Mouse (Mus musculus) CH12.LX (cell line): ENCODE measurements around the gene Diaph2. TPM values are rescaled to one million over a fixed set of nuclear protein-coding genes. Genes with fewer than 3 reads are reported as not detected.

Source experiments
- DNase-seq: peaks from one replicate; pipeline ENCODE4 v3.0.0-alpha.2; 2013; ENCODE audit errors: extremely low read depth
- H3K27ac ChIP-seq: 2 replicates; pipeline ENCODE4 v1.5.1; 2012; ENCODE audit warnings: low read depth, mild to moderate bottlenecking, control low read depth, moderate library complexity; ENCODE audit not compliant: insufficient read depth
- H3K27me3 ChIP-seq: replicated peaks from 2 replicates; pipeline ENCODE3; 2012; ENCODE audit warnings: inconsistent platforms
- H3K36me3 ChIP-seq, 2 experiments: replicated peaks in 1 of 2; 2 replicates each; pipeline versions ENCODE3 to v1.6.1; 2012; ENCODE audit warnings: inconsistent platforms in 1 of 2, low read length in 1 of 2, mild to moderate bottlenecking in 1 of 2, mixed read lengths in 1 of 2, moderate library complexity in 1 of 2; ENCODE audit not compliant: control insufficient read depth in 1 of 2, insufficient read depth in 1 of 2
- H3K4me1 ChIP-seq, 2 experiments: 2 replicates each; pipeline ENCODE4 v1.6.1; 2012; ENCODE audit warnings: inconsistent platforms in 1 of 2, moderate library complexity in 1 of 2; ENCODE audit not compliant: insufficient read depth in 2 of 2, control insufficient read depth in 1 of 2
- H3K4me2 ChIP-seq: 2 replicates; pipeline ENCODE4 v1.6.1; 2012; ENCODE audit warnings: low read depth, mild to moderate bottlenecking, control low read depth; ENCODE audit not compliant: poor library complexity, insufficient read depth, severe bottlenecking
- H3K4me3 ChIP-seq, 3 experiments: fragments of 150-350 bp in 1 of 3; sonication (generic) in 1 of 3; replicated peaks in 1 of 3; 2 replicates each; pipeline versions ENCODE3 to v1.5.1; 2011 to 2012; ENCODE audit warnings: low read depth in 2 of 3, low read length in 2 of 3, mild to moderate bottlenecking in 2 of 3, moderate library complexity in 2 of 3, control low read depth in 1 of 3, improper control_type of control experiment in 1 of 3, inconsistent platforms in 1 of 3, mixed read lengths in 1 of 3; ENCODE audit not compliant: poor library complexity in 1 of 3
- H3K79me2 ChIP-seq: replicated peaks from 2 replicates; pipeline ENCODE4 v1.6.1; 2012; ENCODE audit warnings: mild to moderate bottlenecking, moderate library complexity; ENCODE audit not compliant: control insufficient read depth, poor library complexity, insufficient read depth, severe bottlenecking; ENCODE audit errors: extremely low read depth
- H3K9ac ChIP-seq: 2 replicates; pipeline ENCODE4 v1.6.1; 2012; ENCODE audit warnings: low read depth, mild to moderate bottlenecking, control low read depth, moderate library complexity; ENCODE audit not compliant: insufficient read depth
- H3K9me3 ChIP-seq: replicated peaks from 2 replicates; pipeline ENCODE3; 2012; ENCODE audit warnings: low read length, inconsistent platforms, mixed read lengths
- BHLHE40 ChIP-seq: IDR thresholded peaks from 2 replicates; pipeline ENCODE4 v1.6.1; 2011; ENCODE audit warnings: mild to moderate bottlenecking, low read depth, low read length, improper control_type of control experiment
- CHD1 ChIP-seq: IDR thresholded peaks from 2 replicates; pipeline ENCODE4 v1.6.1; 2012; ENCODE audit warnings: low read depth, low read length, improper control_type of control experiment, inconsistent platforms
- CHD2 ChIP-seq: IDR thresholded peaks from 2 replicates; pipeline ENCODE4 v1.6.1; 2011; ENCODE audit warnings: low read length, improper control_type of control experiment
- CTCF ChIP-seq, 2 experiments: IDR thresholded peaks in 1 of 2; conservative IDR thresholded peaks in 1 of 2; 2 replicates each; pipeline ENCODE4 v1.5.1; 2011 to 2012; ENCODE audit warnings: low read depth in 2 of 2, low read length in 2 of 2, improper control_type of control experiment in 1 of 2, inconsistent platforms in 1 of 2, mild to moderate bottlenecking in 1 of 2, moderate library complexity in 1 of 2
- E2F4 ChIP-seq: IDR thresholded peaks from 2 replicates; pipeline ENCODE4 v1.6.1; 2011; ENCODE audit warnings: low read depth, low read length, improper control_type of control experiment; ENCODE audit not compliant: insufficient replicate concordance
- ETS1 ChIP-seq: conservative IDR thresholded peaks from 2 replicates; pipeline ENCODE4 v1.6.1; 2012; ENCODE audit warnings: low read depth, mild to moderate bottlenecking, inconsistent platforms, low read length, improper control_type of control experiment, moderate library complexity
- GABPA ChIP-seq: IDR thresholded peaks from 2 replicates; pipeline ENCODE4 v1.6.1; 2012; ENCODE audit warnings: low read depth, low read length, improper control_type of control experiment, inconsistent platforms; ENCODE audit not compliant: insufficient replicate concordance
- HCFC1 ChIP-seq: IDR thresholded peaks from 2 replicates; pipeline ENCODE4 v1.6.1; 2012; ENCODE audit warnings: low read depth, mild to moderate bottlenecking, inconsistent platforms, low read length, improper control_type of control experiment
- JUN ChIP-seq: IDR thresholded peaks from 2 replicates; pipeline ENCODE4 v1.6.1; 2011; ENCODE audit warnings: low read depth, mild to moderate bottlenecking, low read length, improper control_type of control experiment, moderate library complexity; ENCODE audit not compliant: insufficient read depth
- JUND ChIP-seq: conservative IDR thresholded peaks from 2 replicates; pipeline ENCODE4 v1.6.1; 2011; ENCODE audit warnings: low read depth, low read length, improper control_type of control experiment
- KAT2A ChIP-seq: IDR thresholded peaks from 2 replicates; pipeline ENCODE4 v1.6.1; 2012; ENCODE audit warnings: low read length, improper control_type of control experiment, inconsistent platforms; ENCODE audit not compliant: insufficient replicate concordance
- MAZ ChIP-seq: IDR thresholded peaks from 2 replicates; pipeline ENCODE4 v1.6.1; 2012; ENCODE audit warnings: low read depth, mild to moderate bottlenecking, inconsistent platforms, low read length, improper control_type of control experiment, moderate library complexity
- MEF2A ChIP-seq: IDR thresholded peaks from 2 replicates; pipeline ENCODE4 v1.6.1; 2014; ENCODE audit warnings: low read depth, mild to moderate bottlenecking, inconsistent platforms, low read length, improper control_type of control experiment, borderline replicate concordance
- MXI1 ChIP-seq: IDR thresholded peaks from 2 replicates; pipeline ENCODE4 v1.6.1; 2011; ENCODE audit warnings: mild to moderate bottlenecking, low read depth, low read length, improper control_type of control experiment
- MYC ChIP-seq: IDR thresholded peaks from 2 replicates; pipeline ENCODE4 v1.6.1; 2011; ENCODE audit warnings: low read depth, mild to moderate bottlenecking, improper control_type of control experiment, low read length
- NRF1 ChIP-seq: IDR thresholded peaks from 2 replicates; pipeline ENCODE4 v1.6.1; 2014; ENCODE audit warnings: low read depth, mild to moderate bottlenecking, inconsistent platforms, low read length, improper control_type of control experiment, moderate library complexity
- POLR2A ChIP-seq: IDR thresholded peaks from 2 replicates; pipeline ENCODE4 v1.6.1; 2011; ENCODE audit warnings: low read depth, mild to moderate bottlenecking, improper control_type of control experiment, low read length
- POLR2AphosphoS2 ChIP-seq: IDR thresholded peaks from 2 replicates; pipeline ENCODE4 v1.6.1; 2011; ENCODE audit warnings: low read depth, low read length, improper control_type of control experiment
- SIN3A ChIP-seq: IDR thresholded peaks from 2 replicates; pipeline ENCODE4 v1.6.1; 2012; ENCODE audit warnings: low read length, improper control_type of control experiment, inconsistent platforms
- TBP ChIP-seq: conservative IDR thresholded peaks from 2 replicates; pipeline ENCODE4 v1.6.1; 2011; ENCODE audit warnings: low read depth, low read length, improper control_type of control experiment
- TCF12 ChIP-seq: IDR thresholded peaks from 2 replicates; pipeline ENCODE4 v1.6.1; 2014; ENCODE audit warnings: low read depth, mild to moderate bottlenecking, inconsistent platforms, low read length, improper control_type of control experiment
- UBTF ChIP-seq: IDR thresholded peaks from 2 replicates; pipeline ENCODE4 v1.6.1; 2012; ENCODE audit warnings: low read depth, mild to moderate bottlenecking, inconsistent platforms, low read length, improper control_type of control experiment, moderate library complexity
- USF1 ChIP-seq: IDR thresholded peaks from 2 replicates; pipeline ENCODE4 v1.6.1; 2014; ENCODE audit warnings: low read depth, mild to moderate bottlenecking, inconsistent platforms, low read length, improper control_type of control experiment
- USF2 ChIP-seq: conservative IDR thresholded peaks from 2 replicates; pipeline ENCODE4 v1.6.1; 2011; ENCODE audit warnings: low read depth, low read length, improper control_type of control experiment
- ZC3H11A ChIP-seq: IDR thresholded peaks from 2 replicates; pipeline ENCODE4 v1.6.1; 2012; ENCODE audit warnings: low read depth, mild to moderate bottlenecking, inconsistent platforms, low read length, improper control_type of control experiment
- ZKSCAN1 ChIP-seq: IDR thresholded peaks from 2 replicates; pipeline ENCODE4 v1.6.1; 2012; ENCODE audit warnings: low read depth, inconsistent platforms, low read length, improper control_type of control experiment, borderline replicate concordance
- ZNF384 ChIP-seq: IDR thresholded peaks from 2 replicates; pipeline ENCODE4 v1.6.1; 2012; ENCODE audit warnings: low read depth, low read length, improper control_type of control experiment, inconsistent platforms
- dilution Hi-C: fragments of 300-500 bp; cut with MboI; formaldehyde crosslinking; loops from 2 replicates; pipeline ENCODE4 v1.14.3; 2020; ENCODE audit warnings: low sequenced_read_pairs; ENCODE audit not compliant: extremely low pct_unique_long_range_greater_than_20kb, extremely low pct_ligation_motif_present
- in situ Hi-C: fragments of 300-500 bp; cut with MboI; formaldehyde crosslinking; loops from 3 replicates; pipeline ENCODE4 v1.14.3; 2019; ENCODE audit warnings: low sequenced_read_pairs, low pct_ligation_motif_present, low pct_unique_long_range_greater_than_20kb, mixed read lengths
- polyA plus RNA-seq: library from polyadenylated mRNA; unstranded; fragments of >175 nt; gene quantifications from 2 replicates; pipeline ENCODE4 v1.2.1, GENCODE M21; 2012; ENCODE audit warnings: low read depth; ENCODE audit not compliant: insufficient read length
- total RNA-seq, 2 experiments: library from RNA; depleted of rRNA; stranded (reverse); fragments of 300-350 nt in 1 of 2; fragments of >200 nt in 1 of 2; gene quantifications; 2 replicates each; pipeline ENCODE4 v1.2.3; 2012 to 2014

Gene Diaph2
- total and polyA plus RNA-seq, 3 experiments = not detected

DNA sequence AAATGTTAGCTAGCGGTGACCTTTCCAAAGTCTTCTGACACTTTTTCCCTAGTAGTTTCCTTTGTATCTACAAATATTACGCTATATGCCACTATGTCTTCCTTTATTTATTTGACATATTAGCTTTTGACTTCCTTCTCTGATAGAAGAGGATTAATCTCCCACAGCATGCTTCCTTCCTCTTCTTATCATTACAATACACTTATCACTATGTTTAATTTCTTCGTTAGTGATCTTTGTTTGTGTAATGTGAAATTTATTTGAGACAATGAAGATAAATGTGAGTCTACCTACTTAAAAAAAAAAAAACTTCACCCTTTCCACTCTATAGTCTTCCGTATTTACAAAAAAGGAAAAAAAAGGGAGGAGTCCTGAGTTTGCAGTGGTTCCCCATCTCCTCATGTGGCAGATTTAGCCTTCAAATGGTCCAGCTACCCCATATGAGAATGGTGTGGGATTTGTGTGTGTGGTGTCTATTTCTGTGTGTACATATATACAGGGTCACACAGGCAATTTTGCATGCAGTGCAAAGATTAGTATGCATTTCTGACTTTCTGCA, 27.9 kb downstream of the Diaph2 start:
- dilution Hi-C loops = no loop called here
- DNase-seq = no peak
- Histone ChIP-seq H3K27ac (no peak overlapping the region), H3K4me1 (no peaks in the 10 kb centered on the region), H3K4me2 (no peak overlapping the region), H3K79me2 (no peaks in the 10 kb centered on the region), H3K27me3 (no peaks in the 10 kb centered on the region), H3K4me3 (no peak overlapping the region), H3K9ac (no peak overlapping the region), H3K9me3 (no peaks in the 10 kb centered on the region), H3K36me3 (no peaks in the 10 kb centered on the region)
- in situ Hi-C loops = no loop called here
- no peak for TF ChIP-seq MAZ
- no peak for TF ChIP-seq NRF1
- no peak for TF ChIP-seq JUND
- TF ChIP-seq POLR2AphosphoS2 = no peak
- TF ChIP-seq ZKSCAN1 = no peak
- TF ChIP-seq CTCF (conservative IDR thresholded peaks at IDR 0.05 in 1 of 2, IDR thresholded peaks at IDR 0.05 in 1 of 2; ENCODE audit: low read depth in 2 of 2, low read length in 2 of 2) = no peak
- TF ChIP-seq SIN3A = no peak
- TF ChIP-seq HCFC1 = no peak
- TF ChIP-seq GABPA = no peak
- no peak for TF ChIP-seq UBTF
- TF ChIP-seq ZC3H11A = no peak
- no peak for TF ChIP-seq POLR2A
- TF ChIP-seq TBP = no peak
- TF ChIP-seq KAT2A = no peak
- TF ChIP-seq TCF12 = no peak
- TF ChIP-seq MXI1 = no peak
- TF ChIP-seq CHD1 = no peak

DNA sequence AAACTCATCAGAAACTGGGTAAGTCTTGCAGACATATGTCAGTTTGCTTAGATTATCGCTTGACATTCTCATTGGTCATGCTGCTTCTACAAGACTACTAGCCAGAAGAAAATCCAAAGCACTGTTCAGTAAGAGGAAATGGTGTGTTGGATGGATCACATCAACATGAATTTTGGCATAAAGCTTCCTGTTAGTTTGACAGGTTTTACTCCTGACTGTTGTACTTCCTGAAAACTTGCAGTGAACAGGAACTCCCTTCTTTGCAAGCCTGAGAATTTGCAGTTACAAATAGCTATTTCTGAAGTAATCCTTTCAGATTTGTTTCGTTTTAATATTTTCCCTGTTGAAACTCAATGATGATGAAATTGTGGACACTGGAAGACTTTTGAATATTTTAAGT, 32.3 kb downstream of the Diaph2 start:
- in situ Hi-C loops = no loop called here
- TF ChIP-seq USF2 (no peak), KAT2A (no peak), USF1 (no peak), BHLHE40 (no peak), ETS1 (no peak), E2F4 (no peak), JUN (no peak), TBP (no peak), MEF2A (no peak), POLR2A (no peak), ZNF384 (no peak), CHD2 (no peak), MXI1 (no peak), UBTF (no peak), MYC (no peak), NRF1 (no peak)
- TF ChIP-seq, all 38 proteins: peak for 0
- dilution Hi-C loops = no loop called here

More for the DNA sequence above, 32.3 kb downstream of the Diaph2 start:
- no peak overlapping the region for H3K4me3 ChIP-seq
- H3K4me1 ChIP-seq = no peaks in the 10 kb centered on the region
- H3K9ac ChIP-seq = no peak overlapping the region
- no peaks in the 10 kb centered on the region for H3K79me2 ChIP-seq
- DNase-seq = no peak
- no peak overlapping the region for H3K27ac ChIP-seq
- no peaks in the 10 kb centered on the region for H3K9me3 ChIP-seq
- no peak overlapping the region for H3K4me2 ChIP-seq
- H3K27me3 ChIP-seq = no peaks in the 10 kb centered on the region
- no peaks in the 10 kb centered on the region for H3K36me3 ChIP-seq
